Mouse (Mus musculus): Measurements from ENCODE around the gene Kansl1l. TPM values are rescaled to one million over a fixed set of nuclear protein-coding genes. Genes with fewer than 3 reads are reported as not detected.

The Kansl1l gene
- polyA plus RNA-seq, 2 experiments: 15.3 to 16.1 TPM

GRCm38 (mm10) chr1:66781027-66781426 lies 36.3 kb downstream of the Kansl1l start:
- H3K9me3 ChIP-seq (ENCODE audit: control insufficient read depth, low read length): no peaks in the 10 kb centered on the region
- H3K4me2 ChIP-seq (replicated peaks; ENCODE audit: low read depth, low read length, severe bottlenecking): no peak overlapping the region
- H3K27me3 ChIP-seq (ENCODE audit: control insufficient read depth, insufficient read depth, low read length): no peaks in the 10 kb centered on the region
- no peak overlapping the region for H3K27ac ChIP-seq (replicated peaks; ENCODE audit: low read depth, low read length)
- DNase-seq (ENCODE audit: low spot score): no peak
- H3K9ac ChIP-seq (ENCODE audit: low read depth, low read length, severe bottlenecking): no peak overlapping the region
- H3K4me1 ChIP-seq (ENCODE audit: control insufficient read depth, insufficient read depth, low read length): 0 out of 2 replicates have a peak, but pooled peaks cover 5% of the 10 kb centered on the region
- no peak for TF ChIP-seq POLR2A (IDR thresholded peaks at IDR 0.05; ENCODE audit: borderline replicate concordance, extremely low read depth, insufficient read depth, insufficient read length)
- WGBS: 81% methylated on average over 4 of the region's 4 CpGs
- H3K4me3 ChIP-seq (replicated peaks; ENCODE audit: low read length): no peak overlapping the region
- H3K36me3 ChIP-seq (ENCODE audit: control insufficient read depth, insufficient read depth, low read length): peaks cover 5% of the 10 kb centered on the region; the same call in 1 of the 2 replicates
- ATAC-seq (ENCODE audit: low FRiP score, low read depth): no peak

- 81% methylated on average over 1 of the region's 1 CpGs for WGBS
- Histone ChIP-seq H3K4me2 (replicated peaks; ENCODE audit: low read depth, low read length, severe bottlenecking) (no peak overlapping the region), H3K36me3 (ENCODE audit: control insufficient read depth, insufficient read depth, low read length) (peaks cover 5% of the 10 kb centered on the region; the same call in 1 of the 2 replicates), H3K9me3 (ENCODE audit: control insufficient read depth, low read length) (no peaks in the 10 kb centered on the region), H3K9ac (ENCODE audit: low read depth, low read length, severe bottlenecking) (no peak overlapping the region), H3K4me3 (replicated peaks; ENCODE audit: low read length) (no peak overlapping the region), H3K27ac (replicated peaks; ENCODE audit: low read depth, low read length) (no peak overlapping the region), H3K27me3 (ENCODE audit: control insufficient read depth, insufficient read depth, low read length) (no peaks in the 10 kb centered on the region), H3K4me1 (ENCODE audit: control insufficient read depth, insufficient read depth, low read length) (0 out of 2 replicates have a peak, but pooled peaks cover 5% of the 10 kb centered on the region)
- DNase-seq (ENCODE audit: low spot score): no peak
- no peak for ATAC-seq (ENCODE audit: low FRiP score, low read depth)
- TF ChIP-seq POLR2A (IDR thresholded peaks at IDR 0.05; ENCODE audit: borderline replicate concordance, extremely low read depth, insufficient read depth, insufficient read length): no peak
These were observed 38.6 kb downstream of the Kansl1l start for GRCm38 (mm10) chr1:66778798-66779197.

- H3K4me1 ChIP-seq (ENCODE audit: control insufficient read depth, insufficient read depth, low read length): 0 out of 2 replicates have a peak, but pooled peaks cover 5% of the 10 kb centered on the region
- no peak overlapping the region for H3K27ac ChIP-seq (replicated peaks; ENCODE audit: low read depth, low read length)
- H3K4me2 ChIP-seq (replicated peaks; ENCODE audit: low read depth, low read length, severe bottlenecking): no peak overlapping the region
- peaks cover 11% of the 10 kb centered on the region; the same call in 1 of the 2 replicates for H3K36me3 ChIP-seq (ENCODE audit: control insufficient read depth, insufficient read depth, low read length)
- DNase-seq (ENCODE audit: low spot score): no peak
- H3K4me3 ChIP-seq (replicated peaks; ENCODE audit: low read length): no peak overlapping the region
- H3K27me3 ChIP-seq (ENCODE audit: control insufficient read depth, insufficient read depth, low read length): no peaks in the 10 kb centered on the region
- no peak for TF ChIP-seq POLR2A (IDR thresholded peaks at IDR 0.05; ENCODE audit: borderline replicate concordance, extremely low read depth, insufficient read depth, insufficient read length)
- H3K9me3 ChIP-seq (ENCODE audit: control insufficient read depth, low read length): no peaks in the 10 kb centered on the region
- WGBS: 60% methylated on average over 2 of the region's 2 CpGs
- ATAC-seq (ENCODE audit: low FRiP score, low read depth): no peak
- H3K9ac ChIP-seq (ENCODE audit: low read depth, low read length, severe bottlenecking): no peak overlapping the region
These were observed 39.5 kb downstream of the Kansl1l start for GRCm38 (mm10) chr1:66777878-66778277.

DNA sequence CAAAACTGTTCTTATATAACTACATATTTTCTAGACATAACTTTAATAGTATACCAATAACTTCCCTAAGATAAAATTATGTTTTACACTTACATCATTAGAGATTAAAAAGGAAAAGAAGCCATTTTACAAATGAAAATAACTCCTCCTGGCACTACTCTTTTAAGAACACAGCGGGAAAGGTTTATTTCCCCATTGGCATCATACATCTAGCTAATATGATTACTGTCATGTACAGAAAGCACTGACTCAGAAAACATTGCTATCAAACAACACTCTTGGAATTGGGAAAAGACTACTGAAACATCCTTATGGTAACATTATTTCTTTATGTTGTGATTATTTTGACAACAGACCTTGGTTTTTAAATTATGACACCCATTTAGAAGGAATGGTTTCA lies 48.6 kb downstream of the Kansl1l start:
- Histone ChIP-seq H3K9me3 (ENCODE audit: control insufficient read depth, low read length) (no peaks in the 10 kb centered on the region), H3K9ac (ENCODE audit: low read depth, low read length, severe bottlenecking) (no peak overlapping the region), H3K4me2 (replicated peaks; ENCODE audit: low read depth, low read length, severe bottlenecking) (no peak overlapping the region), H3K27me3 (ENCODE audit: control insufficient read depth, insufficient read depth, low read length) (no peaks in the 10 kb centered on the region), H3K36me3 (ENCODE audit: control insufficient read depth, insufficient read depth, low read length) (peaks cover 18% of the 10 kb centered on the region), H3K27ac (replicated peaks; ENCODE audit: low read depth, low read length) (no peak overlapping the region), H3K4me3 (replicated peaks; ENCODE audit: low read length) (no peak overlapping the region), H3K4me1 (ENCODE audit: control insufficient read depth, insufficient read depth, low read length) (no peaks in the 10 kb centered on the region)
- no peak for ATAC-seq (ENCODE audit: low FRiP score, low read depth)
- no peak for DNase-seq (ENCODE audit: low spot score)
- 91% methylated on average over 1 of the region's 1 CpGs for WGBS
- TF ChIP-seq POLR2A (IDR thresholded peaks at IDR 0.05; ENCODE audit: borderline replicate concordance, extremely low read depth, insufficient read depth, insufficient read length): no peak

GRCm38 (mm10) chr1:66730581-66730980 lies 86.8 kb downstream of the Kansl1l start:
- Histone ChIP-seq H3K9me3 (ENCODE audit: control insufficient read depth, low read length) (no peaks in the 10 kb centered on the region), H3K9ac (ENCODE audit: low read depth, low read length, severe bottlenecking) (no peak overlapping the region), H3K27me3 (ENCODE audit: control insufficient read depth, insufficient read depth, low read length) (no peaks in the 10 kb centered on the region), H3K27ac (replicated peaks; ENCODE audit: low read depth, low read length) (no peak overlapping the region), H3K4me3 (replicated peaks; ENCODE audit: low read length) (no peak overlapping the region), H3K4me2 (replicated peaks; ENCODE audit: low read depth, low read length, severe bottlenecking) (no peak overlapping the region), H3K36me3 (ENCODE audit: control insufficient read depth, insufficient read depth, low read length) (peaks cover 31% of the 10 kb centered on the region), H3K4me1 (ENCODE audit: control insufficient read depth, insufficient read depth, low read length) (no peaks in the 10 kb centered on the region)
- no peak for DNase-seq (ENCODE audit: low spot score)
- no peak for ATAC-seq (ENCODE audit: low FRiP score, low read depth)
- TF ChIP-seq POLR2A (IDR thresholded peaks at IDR 0.05; ENCODE audit: borderline replicate concordance, extremely low read depth, insufficient read depth, insufficient read length): no peak
- WGBS: 73% methylated on average over 1 of the region's 1 CpGs

DNA sequence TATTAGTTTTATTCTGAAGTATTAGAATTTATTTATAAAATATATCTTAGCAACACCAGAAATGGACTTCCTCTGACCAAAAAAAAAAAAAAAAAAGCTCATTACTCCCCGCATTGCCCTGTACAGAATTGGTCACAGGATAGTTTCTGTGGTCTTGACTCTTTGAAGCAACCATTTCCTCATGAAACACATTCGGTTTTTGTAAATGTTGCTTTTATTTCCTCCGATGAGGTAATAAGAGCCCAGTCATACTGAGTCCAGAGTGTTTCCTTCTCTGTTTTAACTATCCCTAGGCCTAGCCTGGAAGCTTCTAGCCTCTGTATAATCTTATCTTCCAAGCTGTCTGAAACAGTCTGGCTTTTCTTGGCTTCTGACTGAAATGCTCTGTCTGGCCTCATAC lies 104.5 kb downstream of the Kansl1l start:
- 98% methylated on average over 3 of the region's 3 CpGs for WGBS

More for the DNA sequence above, 104.5 kb downstream of the Kansl1l start:
- Histone ChIP-seq H3K4me1 (ENCODE audit: control insufficient read depth, insufficient read depth, low read length) (no peaks in the 10 kb centered on the region), H3K9ac (ENCODE audit: low read depth, low read length, severe bottlenecking) (no peak overlapping the region), H3K9me3 (ENCODE audit: control insufficient read depth, low read length) (no peaks in the 10 kb centered on the region), H3K27ac (replicated peaks; ENCODE audit: low read depth, low read length) (no peak overlapping the region), H3K27me3 (ENCODE audit: control insufficient read depth, insufficient read depth, low read length) (no peaks in the 10 kb centered on the region), H3K4me3 (replicated peaks; ENCODE audit: low read length) (no peak overlapping the region), H3K36me3 (ENCODE audit: control insufficient read depth, insufficient read depth, low read length) (peaks cover 51% of the 10 kb centered on the region), H3K4me2 (replicated peaks; ENCODE audit: low read depth, low read length, severe bottlenecking) (no peak overlapping the region)
- no peak for TF ChIP-seq POLR2A (IDR thresholded peaks at IDR 0.05; ENCODE audit: borderline replicate concordance, extremely low read depth, insufficient read depth, insufficient read length)
- DNase-seq (ENCODE audit: low spot score): no peak
- no peak for ATAC-seq (ENCODE audit: low FRiP score, low read depth)

All from limb, embryonic 14.5 days (tissue).